Mouse (Mus musculus): ENCODE data around the gene Rfc2. TPM values are rescaled to one million over a fixed set of nuclear protein-coding genes. Genes with fewer than 3 reads are reported as not detected.

Rfc2 gene
- total and polyA plus RNA-seq, 3 experiments = 304 to 424 TPM; not detected in 1

GRCm38 (mm10) chr5:134540881-134541280 is 40.3 kb upstream of the Rfc2 start:
- Histone ChIP-seq H3K36me3 (ENCODE audit: control insufficient read depth in 1 of 2, insufficient read depth in 2 of 2, low read length in 2 of 2) (no peaks in the 10 kb centered on the region), H3K4me1 (ENCODE audit: control insufficient read depth in 1 of 2, insufficient read depth in 2 of 2, low read length in 2 of 2) (no peaks in the 10 kb centered on the region), H3K27me3 (ENCODE audit: control insufficient read depth in 1 of 2, insufficient read depth in 2 of 2, low read length in 2 of 2) (no peaks in the 10 kb centered on the region), H3K9ac (ENCODE audit: control insufficient read depth, low read depth, low read length, poor library complexity, severe bottlenecking) (no peak overlapping the region), H3K9me3 (replicated peaks; ENCODE audit: insufficient read depth, low read length) (no peaks in the 10 kb centered on the region), H3K79me2 (ENCODE audit: control insufficient read depth, insufficient read depth, low read length, poor library complexity) (no peaks in the 10 kb centered on the region), H3K27ac (ENCODE audit: control insufficient read depth, low read depth, low read length) (no peak overlapping the region), H3K4me3 (ENCODE audit: control insufficient read depth in 1 of 2, insufficient read depth in 1 of 2, low read depth in 2 of 2, low read length in 2 of 2) (no peak overlapping the region)
- TF ChIP-seq POLR2A (IDR thresholded peaks at IDR 0.05; ENCODE audit: control insufficient read depth in 1 of 2, insufficient read depth in 1 of 2, low read depth in 1 of 2, low read length in 2 of 2, poor library complexity in 1 of 2) (no peak), SMC3 (IDR thresholded peaks at IDR 0.05; ENCODE audit: low read depth, low read length) (no peak), TBP (IDR thresholded peaks at IDR 0.05; ENCODE audit: low read depth, low read length) (no peak), ELF1 (IDR thresholded peaks at IDR 0.05; ENCODE audit: low read depth, low read length) (no peak), CHD1 (IDR thresholded peaks at IDR 0.05; ENCODE audit: low read depth, low read length) (no peak), POLR2AphosphoS2 (IDR thresholded peaks at IDR 0.05; ENCODE audit: low read length) (no peak), MYB (IDR thresholded peaks at IDR 0.05; ENCODE audit: low read depth, low read length) (no peak), TAL1 (IDR thresholded peaks at IDR 0.05; ENCODE audit: low read length) (no peak), USF2 (IDR thresholded peaks at IDR 0.05; ENCODE audit: borderline replicate concordance in 1 of 2, insufficient read depth in 1 of 2, low read depth in 1 of 2, low read length in 2 of 2) (no peak)
- DNase-seq (ENCODE audit: low read depth, low spot score) = no peak

GRCm38 (mm10) chr5:134541640-134542039 is 39.5 kb upstream of the Rfc2 start:
- no peak overlapping the region for H3K4me3 ChIP-seq (ENCODE audit: control insufficient read depth in 1 of 2, insufficient read depth in 1 of 2, low read depth in 2 of 2, low read length in 2 of 2)
- DNase-seq (ENCODE audit: low read depth, low spot score) = no peak
- no peaks in the 10 kb centered on the region for H3K36me3 ChIP-seq (ENCODE audit: control insufficient read depth in 1 of 2, insufficient read depth in 2 of 2, low read length in 2 of 2)
- no peak for TF ChIP-seq UBTF (IDR thresholded peaks at IDR 0.05; ENCODE audit: borderline replicate concordance, insufficient read depth, low read depth, low read length)
- TF ChIP-seq ZKSCAN1 (IDR thresholded peaks at IDR 0.05; ENCODE audit: low read depth, low read length) = no peak
- TF ChIP-seq GABPA (IDR thresholded peaks at IDR 0.05; ENCODE audit: low read depth, low read length) = no peak
- TF ChIP-seq MAFK (IDR thresholded peaks at IDR 0.05; ENCODE audit: borderline replicate concordance, low read depth, low read length) = no peak
- no peak for TF ChIP-seq GATA1 (IDR thresholded peaks at IDR 0.05; ENCODE audit: low read depth, low read length)
- no peak for TF ChIP-seq RCOR1 (IDR thresholded peaks at IDR 0.05; ENCODE audit: low read depth, low read length)
- no peak for TF ChIP-seq JUND (IDR thresholded peaks at IDR 0.05; ENCODE audit: low read depth, low read length)
- TF ChIP-seq NELFE (IDR thresholded peaks at IDR 0.05; ENCODE audit: low read depth, low read length) = no peak
- no peak overlapping the region for H3K27ac ChIP-seq (ENCODE audit: control insufficient read depth, low read depth, low read length)
- H3K79me2 ChIP-seq (ENCODE audit: control insufficient read depth, insufficient read depth, low read length, poor library complexity) = no peaks in the 10 kb centered on the region
- H3K27me3 ChIP-seq (ENCODE audit: control insufficient read depth in 1 of 2, insufficient read depth in 2 of 2, low read length in 2 of 2) = no peaks in the 10 kb centered on the region
- H3K9ac ChIP-seq (ENCODE audit: control insufficient read depth, low read depth, low read length, poor library complexity, severe bottlenecking) = no peak overlapping the region
- no peaks in the 10 kb centered on the region for H3K9me3 ChIP-seq (replicated peaks; ENCODE audit: insufficient read depth, low read length)
- H3K4me1 ChIP-seq (ENCODE audit: control insufficient read depth in 1 of 2, insufficient read depth in 2 of 2, low read length in 2 of 2) = no peaks in the 10 kb centered on the region

Data from MEL (cell line).